Mouse (Mus musculus) embryonic facial prominence, embryonic 13.5 days (tissue): ENCODE measurements at regions not wholly inside any gene's neighbourhood (a gene's known extent, or its start where the extent isn't known, plus 50 kb on each side); places are given as distances from the start of the nearest gene placed in this dataset.

ENCODE experiments used
- ATAC-seq: fragments of 200-750 bp; cut with Nextera tagmentation; 2 replicates; pipeline ENCODE4 v1.8.0; 2017; ENCODE audit warnings: low read depth; ENCODE audit not compliant: insufficient number of reproducible peaks, insufficient read depth, low FRiP score, low TSS enrichment
- H3K27ac ChIP-seq: fragments of 300-500 bp; sonication (generic); 2 replicates; pipeline ENCODE4 v1.5.1; 2015; ENCODE audit warnings: moderate library complexity, mild to moderate bottlenecking, inconsistent platforms
- H3K27me3 ChIP-seq: fragments of 300-500 bp; sonication (generic); 2 replicates; pipeline ENCODE4 v1.6.1; 2015; ENCODE audit warnings: mild to moderate bottlenecking, inconsistent platforms
- H3K36me3 ChIP-seq: fragments of 300-500 bp; sonication (generic); 2 replicates; pipeline ENCODE4 v1.6.1; 2015; ENCODE audit warnings: mild to moderate bottlenecking, inconsistent platforms
- H3K4me1 ChIP-seq: fragments of 300-500 bp; sonication (generic); 2 replicates; pipeline ENCODE4 v1.6.1; 2015; ENCODE audit warnings: inconsistent platforms
- H3K4me2 ChIP-seq: fragments of 300-500 bp; sonication (generic); 2 replicates; pipeline ENCODE4 v1.6.1; 2015; ENCODE audit warnings: moderate library complexity, mild to moderate bottlenecking, inconsistent platforms
- H3K4me3 ChIP-seq: fragments of 300-500 bp; sonication (generic); 2 replicates; pipeline ENCODE4 v1.5.1; 2015; ENCODE audit warnings: mild to moderate bottlenecking, inconsistent platforms
- H3K9ac ChIP-seq: fragments of 300-500 bp; sonication (generic); 2 replicates; pipeline ENCODE4 v1.6.1; 2015; ENCODE audit warnings: mild to moderate bottlenecking, inconsistent platforms
- H3K9me3 ChIP-seq: fragments of 300-500 bp; sonication (generic); 2 replicates; pipeline ENCODE4 v1.6.1; 2016; ENCODE audit warnings: inconsistent platforms
- WGBS: fragments of 180-500 bp; shearing (Covaris S2); methylation state at CpG from one replicate; pipeline ENCODE4 v1.1.7; 2015; ENCODE audit warnings: mixed read lengths; 5-methylcytosine and 5-hydroxymethylcytosine counted together

GRCm38 (mm10) chr16:31508981-31509380 is 86.9 kb downstream of the Bdh1 start:
- WGBS = under 1% methylated on average over 18 of the region's 18 CpGs
- Histone ChIP-seq H3K9me3 (no peaks in the 10 kb centered on the region), H3K9ac (0 out of 2 replicates have a peak overlapping the region, but pooled peaks have one; percentile 44), H3K27me3 (no peaks in the 10 kb centered on the region), H3K4me1 (peaks cover 37% of the 10 kb centered on the region), H3K4me2 (peak overlapping the region; percentile 51), H3K36me3 (no peaks in the 10 kb centered on the region), H3K4me3 (peak overlapping the region; percentile 12; the same call in 1 of the 2 replicates), H3K27ac (peak overlapping the region; percentile 83)
- peak; percentile 79 for ATAC-seq

GRCm38 (mm10) chr16:31510097-31510496 is 88.0 kb downstream of the Bdh1 start:
- 56% methylated on average over 8 of the region's 8 CpGs for WGBS
- H3K4me1 ChIP-seq = peaks cover 33% of the 10 kb centered on the region
- ATAC-seq = no peak

GRCm38 (mm10) chr16:31518816-31519215 is 96.7 kb downstream of the Bdh1 start:
- Histone ChIP-seq H3K4me1 (peaks cover 14% of the 10 kb centered on the region; the same call in 1 of the 2 replicates), H3K27ac (no peak overlapping the region), H3K9ac (no peak overlapping the region), H3K4me2 (no peak overlapping the region), H3K4me3 (no peak overlapping the region), H3K36me3 (no peaks in the 10 kb centered on the region), H3K9me3 (0 out of 2 replicates have a peak, but pooled peaks cover 2% of the 10 kb centered on the region), H3K27me3 (no peaks in the 10 kb centered on the region)
- WGBS = 92% methylated on average over 3 of the region's 3 CpGs
- no peak for ATAC-seq

More at GRCm38 (mm10) chr16:31510097-31510496, 88.0 kb downstream of the Bdh1 start:
- H3K4me2 ChIP-seq = no peak overlapping the region
- no peak overlapping the region for H3K4me3 ChIP-seq
- H3K27me3 ChIP-seq = no peaks in the 10 kb centered on the region
- no peak overlapping the region for H3K27ac ChIP-seq
- H3K36me3 ChIP-seq = no peaks in the 10 kb centered on the region
- H3K9ac ChIP-seq = no peak overlapping the region
- H3K9me3 ChIP-seq = no peaks in the 10 kb centered on the region

- no peak for ATAC-seq
- H3K4me2 ChIP-seq = no peak overlapping the region
- H3K27ac ChIP-seq = no peak overlapping the region
- 0 out of 2 replicates have a peak, but pooled peaks cover 2% of the 10 kb centered on the region for H3K9me3 ChIP-seq
- H3K4me1 ChIP-seq = peaks cover 15% of the 10 kb centered on the region; the same call in 1 of the 2 replicates
- 71% methylated on average over 9 of the region's 9 CpGs for WGBS
- H3K4me3 ChIP-seq = no peak overlapping the region
- no peaks in the 10 kb centered on the region for H3K36me3 ChIP-seq
- no peak overlapping the region for H3K9ac ChIP-seq
- no peaks in the 10 kb centered on the region for H3K27me3 ChIP-seq
Measured at GRCm38 (mm10) chr16:31520081-31520480, 98.0 kb downstream of the Bdh1 start.

- WGBS = 86% methylated on average over 6 of the region's 6 CpGs
- H3K4me3 ChIP-seq = no peak overlapping the region
- H3K4me2 ChIP-seq = no peak overlapping the region
- H3K36me3 ChIP-seq = no peaks in the 10 kb centered on the region
- H3K4me1 ChIP-seq = peaks cover 15% of the 10 kb centered on the region; the same call in 1 of the 2 replicates
- 0 out of 2 replicates have a peak, but pooled peaks cover 2% of the 10 kb centered on the region for H3K9me3 ChIP-seq
- ATAC-seq = no peak
- no peaks in the 10 kb centered on the region for H3K27me3 ChIP-seq
- no peak overlapping the region for H3K27ac ChIP-seq
- no peak overlapping the region for H3K9ac ChIP-seq
Measured at GRCm38 (mm10) chr16:31521786-31522185, 99.7 kb downstream of the Bdh1 start.

GRCm38 (mm10) chr16:31526711-31527344 is 104.7 kb downstream of the Bdh1 start:
- Histone ChIP-seq H3K27me3 (no peaks in the 10 kb centered on the region), H3K27ac (no peak overlapping the region), H3K4me3 (no peak overlapping the region), H3K4me2 (no peak overlapping the region), H3K36me3 (no peaks in the 10 kb centered on the region), H3K4me1 (peaks cover 12% of the 10 kb centered on the region; the same call in 1 of the 2 replicates), H3K9me3 (no peaks in the 10 kb centered on the region), H3K9ac (no peak overlapping the region)
- 65% methylated on average over 10 of the region's 10 CpGs for WGBS
- ATAC-seq = no peak

- no peak overlapping the region for H3K4me2 ChIP-seq
- peaks cover 9% of the 10 kb centered on the region for H3K4me1 ChIP-seq
- no peaks in the 10 kb centered on the region for H3K9me3 ChIP-seq
- no peak overlapping the region for H3K9ac ChIP-seq
- no peak overlapping the region for H3K4me3 ChIP-seq
- 49% methylated on average over 11 of the region's 11 CpGs for WGBS
- no peak overlapping the region for H3K27ac ChIP-seq
- H3K36me3 ChIP-seq = no peaks in the 10 kb centered on the region
- H3K27me3 ChIP-seq = no peaks in the 10 kb centered on the region
- ATAC-seq = no peak
Measured at GRCm38 (mm10) chr16:31528596-31529283, 106.7 kb downstream of the Bdh1 start.

GRCm38 (mm10) chr16:31529284-31529958 is 107.3 kb downstream of the Bdh1 start:
- 78% methylated on average over 13 of the region's 13 CpGs for WGBS
- Histone ChIP-seq H3K4me2 (no peak overlapping the region), H3K27me3 (no peaks in the 10 kb centered on the region), H3K4me3 (no peak overlapping the region), H3K4me1 (peaks cover 7% of the 10 kb centered on the region), H3K9ac (no peak overlapping the region), H3K36me3 (no peaks in the 10 kb centered on the region), H3K27ac (no peak overlapping the region), H3K9me3 (no peaks in the 10 kb centered on the region)
- ATAC-seq = no peak

GRCm38 (mm10) chr16:31530090-31530489 is 108.0 kb downstream of the Bdh1 start:
- no peak for ATAC-seq
- Histone ChIP-seq H3K9ac (no peak overlapping the region), H3K36me3 (no peaks in the 10 kb centered on the region), H3K27me3 (no peaks in the 10 kb centered on the region), H3K4me3 (no peak overlapping the region), H3K4me1 (peaks cover 13% of the 10 kb centered on the region), H3K9me3 (no peaks in the 10 kb centered on the region), H3K27ac (no peak overlapping the region), H3K4me2 (no peak overlapping the region)
- 90% methylated on average over 8 of the region's 8 CpGs for WGBS

- Histone ChIP-seq H3K27ac (no peak overlapping the region), H3K4me2 (no peak overlapping the region), H3K27me3 (no peaks in the 10 kb centered on the region), H3K9ac (no peak overlapping the region), H3K4me3 (no peak overlapping the region), H3K9me3 (no peaks in the 10 kb centered on the region), H3K36me3 (no peaks in the 10 kb centered on the region), H3K4me1 (peaks cover 16% of the 10 kb centered on the region)
- ATAC-seq = no peak
- 64% methylated on average over 6 of the region's 6 CpGs for WGBS
Measured at GRCm38 (mm10) chr16:31533196-31533777, 111.2 kb downstream of the Bdh1 start.

- no peak overlapping the region for H3K4me2 ChIP-seq
- H3K9me3 ChIP-seq = no peaks in the 10 kb centered on the region
- no peak overlapping the region for H3K27ac ChIP-seq
- WGBS = 15% methylated on average over 4 of the region's 4 CpGs
- H3K4me1 ChIP-seq = peaks cover 16% of the 10 kb centered on the region
- H3K27me3 ChIP-seq = no peaks in the 10 kb centered on the region
- H3K36me3 ChIP-seq = no peaks in the 10 kb centered on the region
- H3K9ac ChIP-seq = no peak overlapping the region
- H3K4me3 ChIP-seq = no peak overlapping the region
- ATAC-seq = no peak
Measured at GRCm38 (mm10) chr16:31534923-31535523, 112.9 kb downstream of the Bdh1 start.
